Mouse (Mus musculus): Measurements from ENCODE around the gene Dvl2.

DNA sequence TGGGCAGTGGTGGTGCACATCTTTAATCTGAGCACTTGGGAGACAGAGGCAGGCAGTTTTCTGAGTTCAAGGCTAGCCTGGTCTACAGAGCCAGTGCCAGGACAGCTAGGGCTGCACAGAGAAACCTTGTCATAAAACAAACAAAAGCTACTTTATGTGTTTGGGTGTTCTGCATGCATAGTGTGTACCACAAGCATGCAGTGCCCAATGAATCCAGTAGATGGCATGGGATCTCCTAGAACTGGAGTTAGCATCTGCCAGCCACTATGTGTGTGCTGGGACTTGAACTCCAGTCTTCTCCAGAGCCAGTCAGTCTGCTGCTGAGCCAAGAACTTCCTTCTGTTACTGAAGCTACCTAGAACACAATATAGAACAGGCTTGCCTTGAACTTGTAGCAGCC is 1.5 kb downstream of the Dvl2 start:
- TF ChIP-seq CTCF (IDR thresholded peaks at IDR 0.05; ENCODE audit: borderline replicate concordance, extremely low read depth, insufficient read depth, insufficient read length) = peak; percentile 48; the same call in 1 of the 2 replicates
- no peak for TF ChIP-seq POLR2A (IDR thresholded peaks at IDR 0.05; ENCODE audit: borderline replicate concordance, extremely low read depth, insufficient read depth, insufficient read length, poor library complexity, severe bottlenecking)

Data from brain, embryonic 14.5 days (tissue).